Mouse (Mus musculus): ENCODE data around the gene Cep170b. TPM values are rescaled to one million over a fixed set of nuclear protein-coding genes. Genes with fewer than 3 reads are reported as not detected.

The Cep170b gene
- polyA plus RNA-seq, 1 experiment, result 28.8 TPM

DNA sequence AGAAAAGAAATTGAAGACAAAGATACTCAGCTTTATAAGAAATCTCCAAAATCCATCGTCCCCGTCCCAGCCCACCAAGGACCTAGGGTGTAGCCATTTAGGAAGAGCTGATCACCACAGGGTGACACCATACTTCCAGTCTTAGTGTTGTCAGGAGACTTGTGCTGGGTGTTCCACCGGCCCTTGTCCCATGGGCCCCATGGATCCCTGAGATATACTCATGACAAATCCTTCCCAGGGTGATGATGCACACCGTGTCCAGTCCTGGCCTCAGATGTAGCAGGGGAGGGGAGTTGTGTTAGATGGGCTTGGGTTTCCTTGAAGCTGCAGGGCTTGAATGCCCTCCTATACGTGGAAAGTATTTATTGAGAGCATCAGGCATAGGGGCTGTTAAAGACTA lies 37.6 kb downstream of the Cep170b start:
- Histone ChIP-seq H3K4me3 (ENCODE audit: control insufficient read depth, low read depth, low read length) (no peak overlapping the region), H3K4me1 (ENCODE audit: control insufficient read depth, insufficient read depth, low read length) (peaks cover 8% of the 10 kb centered on the region), H3K36me3 (ENCODE audit: control insufficient read depth, insufficient read depth, low read length) (no peaks in the 10 kb centered on the region), H3K27ac (ENCODE audit: control insufficient read depth, insufficient read depth, low read depth, low read length) (no peak overlapping the region), H3K27me3 (ENCODE audit: control insufficient read depth, insufficient read depth, low read length) (no peaks in the 10 kb centered on the region)
- no peak for TF ChIP-seq CTCF (IDR thresholded peaks at IDR 0.05; ENCODE audit: control insufficient read depth, insufficient read depth, insufficient replicate concordance, low read depth, low read length)

DNA sequence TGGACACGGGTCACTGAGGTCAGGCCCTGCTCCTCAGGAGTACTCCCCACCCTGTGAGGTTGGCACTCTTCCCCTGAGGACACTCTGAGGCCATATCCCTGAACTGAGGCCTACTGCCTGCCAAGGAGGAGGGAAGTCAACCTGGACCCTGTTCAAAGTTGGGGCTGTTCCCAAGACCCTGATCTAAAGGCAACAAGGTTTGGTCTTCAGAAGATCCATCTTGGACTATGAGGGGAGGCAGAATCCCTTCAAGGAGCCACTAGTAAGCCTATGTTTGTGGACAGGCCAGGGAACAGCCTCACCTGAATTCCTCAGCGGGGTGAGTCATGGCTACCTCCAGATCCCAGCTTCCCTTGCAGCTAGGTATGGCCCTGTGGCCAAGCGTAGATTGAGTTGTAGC lies 39.2 kb downstream of the Cep170b start:
- Histone ChIP-seq H3K4me3 (ENCODE audit: control insufficient read depth, low read depth, low read length) (no peak overlapping the region), H3K27me3 (ENCODE audit: control insufficient read depth, insufficient read depth, low read length) (no peaks in the 10 kb centered on the region), H3K27ac (ENCODE audit: control insufficient read depth, insufficient read depth, low read depth, low read length) (no peak overlapping the region), H3K4me1 (ENCODE audit: control insufficient read depth, insufficient read depth, low read length) (peaks cover 8% of the 10 kb centered on the region), H3K36me3 (ENCODE audit: control insufficient read depth, insufficient read depth, low read length) (no peaks in the 10 kb centered on the region)
- TF ChIP-seq CTCF (IDR thresholded peaks at IDR 0.05; ENCODE audit: control insufficient read depth, insufficient read depth, insufficient replicate concordance, low read depth, low read length) (no peak), POLR2A (IDR thresholded peaks at IDR 0.05; ENCODE audit: control insufficient read depth, low read depth, low read length) (no peak)

DNA sequence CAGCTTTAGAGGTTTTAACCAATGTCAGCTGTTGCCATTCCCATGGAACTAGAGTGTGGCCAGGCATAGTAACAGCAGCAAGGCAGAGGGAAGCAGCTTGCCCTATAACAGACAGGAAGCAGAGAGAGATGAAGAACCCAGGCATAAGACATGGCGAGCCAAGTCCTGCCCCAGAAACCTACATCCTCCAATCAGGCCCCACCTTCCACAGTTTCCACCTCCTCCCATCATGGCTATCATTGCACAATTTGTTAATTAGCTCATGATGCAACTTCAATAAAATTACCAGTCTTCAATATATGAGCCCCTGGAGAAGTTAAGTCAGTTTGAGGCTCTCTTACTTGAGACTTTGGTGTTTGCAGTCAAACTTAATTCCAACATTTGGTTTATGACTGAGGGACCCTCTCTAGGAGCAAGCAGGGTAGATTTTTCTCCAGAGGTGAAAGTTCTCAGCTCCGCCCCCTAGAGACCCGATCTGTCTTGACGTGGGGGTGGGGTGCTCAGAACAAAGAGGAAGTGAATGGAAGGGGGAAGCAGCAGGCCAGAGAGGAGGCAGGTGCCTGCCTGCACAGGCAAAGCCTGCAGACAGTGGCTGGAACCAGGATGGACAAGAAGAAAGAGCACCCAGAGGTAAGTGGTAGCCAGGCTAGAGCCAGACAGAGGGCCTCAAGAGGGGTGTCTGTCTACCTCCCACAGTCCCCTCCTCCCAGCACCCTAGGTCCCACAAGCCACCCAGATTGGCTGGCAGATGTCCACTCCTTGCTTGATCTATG lies 40.1 kb downstream of the Cep170b start, which contains the start of gene Pld4:
Gene Pld4, plus strand, starts transcription at position 502 of the 773 bp plus-strand sequence.
- H3K4me1 ChIP-seq (ENCODE audit: control insufficient read depth, insufficient read depth, low read length), result peaks cover 8% of the 10 kb centered on the region
- no peak within 1 kb of the TSS for H3K4me3 ChIP-seq (ENCODE audit: control insufficient read depth, low read depth, low read length)
- no peak within 1 kb of the TSS for H3K27ac ChIP-seq (ENCODE audit: control insufficient read depth, insufficient read depth, low read depth, low read length)
- H3K27me3 ChIP-seq (ENCODE audit: control insufficient read depth, insufficient read depth, low read length), result no peaks in the 10 kb centered on the region
- TF ChIP-seq CTCF (IDR thresholded peaks at IDR 0.05; ENCODE audit: control insufficient read depth, insufficient read depth, insufficient replicate concordance, low read depth, low read length) (no peak), POLR2A (IDR thresholded peaks at IDR 0.05; ENCODE audit: control insufficient read depth, low read depth, low read length) (no peak)
- H3K36me3 ChIP-seq (ENCODE audit: control insufficient read depth, insufficient read depth, low read length), result no peaks in the 10 kb centered on the region

DNA sequence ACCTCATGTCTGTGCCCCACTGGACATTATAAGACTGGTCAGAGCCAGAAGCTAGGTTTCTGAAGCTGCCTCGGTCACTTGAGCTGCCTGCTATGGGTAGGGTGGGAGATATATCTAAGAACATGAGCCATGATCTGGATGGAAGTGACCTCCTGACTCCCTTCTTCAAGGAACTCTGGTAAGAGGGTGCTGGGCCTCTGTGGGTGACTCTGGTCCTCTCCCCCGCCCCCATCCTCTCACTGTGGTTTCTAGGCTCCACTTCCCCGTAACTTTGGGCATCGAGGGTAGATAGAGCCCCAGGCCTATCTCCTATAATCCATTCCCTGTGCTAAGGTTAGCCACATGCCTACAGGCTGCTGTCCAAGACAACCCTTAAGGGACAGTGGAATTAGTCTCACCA lies 41.2 kb downstream of the Cep170b start:
- TF ChIP-seq POLR2A (IDR thresholded peaks at IDR 0.05; ENCODE audit: control insufficient read depth, low read depth, low read length) (no peak), CTCF (IDR thresholded peaks at IDR 0.05; ENCODE audit: control insufficient read depth, insufficient read depth, insufficient replicate concordance, low read depth, low read length) (no peak)
- Histone ChIP-seq H3K27me3 (ENCODE audit: control insufficient read depth, insufficient read depth, low read length) (no peaks in the 10 kb centered on the region), H3K4me1 (ENCODE audit: control insufficient read depth, insufficient read depth, low read length) (peaks cover 8% of the 10 kb centered on the region), H3K27ac (ENCODE audit: control insufficient read depth, insufficient read depth, low read depth, low read length) (no peak overlapping the region), H3K4me3 (ENCODE audit: control insufficient read depth, low read depth, low read length) (no peak overlapping the region), H3K36me3 (ENCODE audit: control insufficient read depth, insufficient read depth, low read length) (no peaks in the 10 kb centered on the region)

DNA sequence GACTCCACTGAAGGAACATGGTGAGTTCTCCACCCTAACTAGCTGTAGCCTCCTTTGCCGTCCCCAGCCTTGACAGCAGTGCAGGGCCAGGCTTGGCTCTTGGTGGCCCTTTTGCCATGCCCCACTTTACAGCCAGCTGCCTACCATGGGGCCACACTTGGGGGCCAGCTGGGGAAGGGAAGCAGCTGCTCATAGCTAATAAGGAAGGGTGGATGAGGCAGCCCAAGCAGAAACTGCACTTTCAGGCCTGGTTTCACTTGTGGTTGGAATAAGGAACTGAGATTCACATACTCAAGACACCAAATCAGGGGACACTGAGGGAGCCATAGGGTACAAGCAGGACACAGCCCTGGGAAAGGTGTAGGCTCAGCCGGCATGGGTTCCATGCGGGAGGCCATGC lies 41.8 kb downstream of the Cep170b start:
- H3K4me1 ChIP-seq (ENCODE audit: control insufficient read depth, insufficient read depth, low read length), result peaks cover 8% of the 10 kb centered on the region
- H3K36me3 ChIP-seq (ENCODE audit: control insufficient read depth, insufficient read depth, low read length), result no peaks in the 10 kb centered on the region
- H3K27me3 ChIP-seq (ENCODE audit: control insufficient read depth, insufficient read depth, low read length), result no peaks in the 10 kb centered on the region
- H3K27ac ChIP-seq (ENCODE audit: control insufficient read depth, insufficient read depth, low read depth, low read length), result no peak overlapping the region
- TF ChIP-seq POLR2A (IDR thresholded peaks at IDR 0.05; ENCODE audit: control insufficient read depth, low read depth, low read length), result no peak
- TF ChIP-seq CTCF (IDR thresholded peaks at IDR 0.05; ENCODE audit: control insufficient read depth, insufficient read depth, insufficient replicate concordance, low read depth, low read length), result no peak
- H3K4me3 ChIP-seq (ENCODE audit: control insufficient read depth, low read depth, low read length), result no peak overlapping the region

DNA sequence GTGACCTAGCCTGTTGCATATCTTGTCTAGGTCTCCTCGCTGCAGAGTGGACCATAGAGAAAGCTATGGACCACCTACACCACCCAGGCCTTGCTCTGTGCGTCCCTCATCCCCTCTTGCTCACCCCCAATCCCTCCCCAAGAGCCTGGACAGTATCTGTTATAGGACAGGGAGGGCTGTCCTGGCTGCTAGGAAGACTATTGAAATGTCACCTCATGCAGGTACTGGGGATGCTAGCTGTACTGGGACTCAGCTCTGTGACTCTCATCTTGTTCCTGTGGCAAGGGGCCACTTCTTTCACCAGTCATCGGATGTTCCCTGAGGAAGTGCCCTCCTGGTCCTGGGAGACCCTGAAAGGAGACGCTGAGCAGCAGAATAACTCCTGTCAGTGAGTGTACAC lies 42.9 kb downstream of the Cep170b start:
- no peak overlapping the region for H3K4me3 ChIP-seq (ENCODE audit: control insufficient read depth, low read depth, low read length)
- no peak overlapping the region for H3K27ac ChIP-seq (ENCODE audit: control insufficient read depth, insufficient read depth, low read depth, low read length)
- peaks cover 8% of the 10 kb centered on the region for H3K4me1 ChIP-seq (ENCODE audit: control insufficient read depth, insufficient read depth, low read length)
- no peaks in the 10 kb centered on the region for H3K36me3 ChIP-seq (ENCODE audit: control insufficient read depth, insufficient read depth, low read length)
- no peaks in the 10 kb centered on the region for H3K27me3 ChIP-seq (ENCODE audit: control insufficient read depth, insufficient read depth, low read length)
- TF ChIP-seq CTCF (IDR thresholded peaks at IDR 0.05; ENCODE audit: control insufficient read depth, insufficient read depth, insufficient replicate concordance, low read depth, low read length) (no peak), POLR2A (IDR thresholded peaks at IDR 0.05; ENCODE audit: control insufficient read depth, low read depth, low read length) (no peak)

DNA sequence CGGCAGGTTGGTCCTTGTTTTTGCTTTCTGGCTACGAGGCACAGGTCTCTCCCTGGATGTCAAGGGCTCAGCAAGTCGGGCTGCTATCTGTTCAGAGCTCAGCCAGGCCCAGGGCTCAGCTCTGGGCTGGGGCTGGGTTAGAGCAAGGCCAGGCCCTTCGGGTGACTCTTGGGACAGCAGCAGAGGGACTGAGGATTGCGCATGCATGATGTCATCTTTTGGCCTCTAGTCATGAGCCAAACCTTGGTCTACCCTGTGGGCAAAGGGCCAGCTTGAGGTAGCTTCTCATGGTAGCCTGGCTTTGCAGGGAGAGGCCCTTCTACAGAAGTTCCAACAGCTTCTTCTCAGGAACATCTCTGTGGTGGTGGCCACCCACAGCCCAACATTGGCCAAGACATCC lies 43.9 kb downstream of the Cep170b start:
- no peaks in the 10 kb centered on the region for H3K27me3 ChIP-seq (ENCODE audit: control insufficient read depth, insufficient read depth, low read length)
- H3K4me3 ChIP-seq (ENCODE audit: control insufficient read depth, low read depth, low read length), result no peak overlapping the region
- H3K36me3 ChIP-seq (ENCODE audit: control insufficient read depth, insufficient read depth, low read length), result no peaks in the 10 kb centered on the region
- H3K4me1 ChIP-seq (ENCODE audit: control insufficient read depth, insufficient read depth, low read length), result peaks cover 8% of the 10 kb centered on the region
- no peak for TF ChIP-seq POLR2A (IDR thresholded peaks at IDR 0.05; ENCODE audit: control insufficient read depth, low read depth, low read length)
- TF ChIP-seq CTCF (IDR thresholded peaks at IDR 0.05; ENCODE audit: control insufficient read depth, insufficient read depth, insufficient replicate concordance, low read depth, low read length), result no peak
- H3K27ac ChIP-seq (ENCODE audit: control insufficient read depth, insufficient read depth, low read depth, low read length), result no peak overlapping the region

All from testis, adult 2 months (tissue).